Mouse (Mus musculus): ENCODE data around the gene Coa6. TPM values are rescaled to one million over a fixed set of nuclear protein-coding genes. Genes with fewer than 3 reads are reported as not detected.

Coa6 gene
- polyA plus RNA-seq, 1 experiment from 2014 or later, result 46.8 TPM

DNA sequence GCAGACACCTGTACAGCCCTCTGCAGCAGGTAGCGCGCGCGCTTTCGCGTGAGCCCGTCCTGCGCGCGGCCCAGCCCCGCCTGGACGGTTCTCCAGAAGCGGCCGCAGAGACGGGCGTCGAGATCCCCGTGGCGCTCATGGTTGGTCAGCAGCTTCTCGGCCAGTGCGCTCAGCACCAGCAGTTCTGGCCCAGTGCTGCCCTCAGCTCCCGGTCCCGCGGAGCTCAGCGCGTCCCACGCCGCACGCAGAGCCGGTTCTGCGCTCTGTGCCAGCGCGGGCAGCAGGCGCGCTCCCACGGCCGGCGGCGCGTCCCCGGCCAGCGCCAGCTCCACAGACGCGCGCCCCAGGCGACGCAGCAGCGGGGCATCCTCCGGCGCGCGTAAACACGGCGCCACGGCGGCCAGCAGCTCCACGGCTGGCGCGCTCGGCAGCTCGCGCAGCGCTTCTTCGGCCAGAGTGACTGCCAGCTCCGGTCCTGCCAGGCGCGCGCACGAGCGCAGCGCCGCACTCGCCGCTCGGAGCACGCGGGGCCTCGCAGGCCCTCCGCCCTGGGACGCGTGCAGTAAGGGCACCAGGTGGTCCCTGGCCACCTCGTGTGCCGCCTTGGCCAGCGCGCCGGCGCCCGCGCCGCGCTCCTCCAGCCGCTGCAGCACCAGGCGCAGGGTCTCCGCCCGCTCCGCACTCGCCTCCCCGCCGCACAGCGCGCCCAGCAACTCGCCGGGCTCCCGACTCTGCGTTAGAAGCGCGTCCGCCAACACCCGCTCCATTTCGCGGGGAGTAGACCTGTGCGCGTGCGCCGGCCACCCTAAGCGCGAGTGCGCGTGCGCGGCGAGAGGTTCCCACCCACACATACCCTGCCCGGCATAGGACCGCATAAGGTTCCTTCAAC lies 52.2 kb downstream of the Coa6 start, which contains the start of gene Tarbp1:
Gene Tarbp1 (minus strand): TSS at position 767 of the 889 bp plus-strand sequence.
- WGBS, result under 1% methylated on average over 123 of the region's 124 CpGs
- peak; percentile 95 for ATAC-seq (ENCODE audit: low FRiP score)

More for the DNA sequence above, 52.2 kb downstream of the Coa6 start, which contains the start of gene Tarbp1:
- Histone ChIP-seq H3K9ac (ENCODE audit: low read depth, low read length) (peak within 1 kb of the TSS; percentile 61), H3K27ac (ENCODE audit: low read depth, low read length) (peak within 1 kb of the TSS; percentile 73), H3K4me3 (ENCODE audit: low read depth, low read length) (peak within 1 kb of the TSS; percentile 74), H3K4me2 (replicated peaks; ENCODE audit: low read depth, low read length) (peak within 1 kb of the TSS; percentile 72), H3K36me3 (ENCODE audit: control insufficient read depth, insufficient read depth, low read length) (no peaks in the 10 kb centered on the region), H3K4me1 (replicated peaks; ENCODE audit: control insufficient read depth, insufficient read depth, low read length) (0 out of 2 replicates have a peak, but pooled peaks cover 2% of the 10 kb centered on the region), H3K9me3 (ENCODE audit: control insufficient read depth, low read length) (no peaks in the 10 kb centered on the region), H3K27me3 (ENCODE audit: control insufficient read depth, insufficient read depth, low read length) (peaks cover 3% of the 10 kb centered on the region; the same call in 1 of the 2 replicates)
- DNase-seq (ENCODE audit: low spot score), result peak; percentile 94

Other genes with a start within 250 kb of the Coa6 start
- gene Slc35f3, start 124.0 kb upstream of the Coa6 start, polyA plus RNA-seq (2014; fragmentation: Nextera tagmentation; extraction: Ambion mirVana), result 0.08 and 0.22 TPM in 2 replicates
- 2.3 and 2.4 TPM in 2 replicates for gene Tarbp1, start 52.5 kb downstream of the Coa6 start, polyA plus RNA-seq (2014; fragmentation: Nextera tagmentation; extraction: Ambion mirVana)
- gene Irf2bp2, start 171.5 kb downstream of the Coa6 start, polyA plus RNA-seq (2014; fragmentation: Nextera tagmentation; extraction: Ambion mirVana), result 4.8 and 5.5 TPM in 2 replicates

Measured in hindbrain, embryonic 11.5 days (tissue).